Mouse (Mus musculus) hindbrain, embryonic 10.5 days (tissue): ENCODE measurements around the gene Krt42. TPM values are rescaled to one million over a fixed set of nuclear protein-coding genes. Genes with fewer than 3 reads are reported as not detected.

Experiments
- DNase-seq: peaks from one replicate; pipeline ENCODE4 v3.0.0-alpha.2; 2017; ENCODE audit warnings: low spot score
- H3K27ac ChIP-seq: fragments of 300-500 bp; sonication (generic); 2 replicates; pipeline ENCODE4 v1.5.1; 2016; ENCODE audit warnings: mild to moderate bottlenecking, moderate library complexity
- H3K27me3 ChIP-seq: fragments of 300-500 bp; sonication (generic); 2 replicates; pipeline ENCODE4 v1.6.1; 2016; ENCODE audit warnings: mild to moderate bottlenecking; ENCODE audit not compliant: poor library complexity, insufficient read depth, severe bottlenecking
- H3K36me3 ChIP-seq: fragments of 300-500 bp; sonication (generic); 2 replicates; pipeline ENCODE4 v1.6.1; 2016; ENCODE audit warnings: mild to moderate bottlenecking, moderate library complexity
- H3K4me1 ChIP-seq: fragments of 300-500 bp; sonication (generic); replicated peaks from 2 replicates; pipeline ENCODE4 v1.6.1; 2016; ENCODE audit warnings: mild to moderate bottlenecking
- H3K4me3 ChIP-seq: fragments of 300-500 bp; sonication (generic); 2 replicates; pipeline ENCODE4 v1.5.1; 2016; ENCODE audit warnings: mild to moderate bottlenecking, moderate library complexity
- H3K9me3 ChIP-seq: fragments of 300-500 bp; sonication (generic); 2 replicates; pipeline ENCODE4 v1.6.1; 2016; ENCODE audit warnings: mild to moderate bottlenecking, moderate library complexity
- WGBS: fragments of 180-500 bp; shearing (Covaris S2); methylation state at CpG from one replicate; pipeline ENCODE4 v1.1.7; 2016; 5-methylcytosine and 5-hydroxymethylcytosine counted together
- polyA plus RNA-seq: library from polyadenylated mRNA; unstranded; fragments of >200 nt; fragmentation: Nextera tagmentation; extraction: Ambion mirVana; gene quantifications from 2 replicates; pipeline ENCODE4 v1.2.1, GENCODE M21; 2016

The Krt42 gene
- polyA plus RNA-seq, 1 experiment from 2014 or later = not detected

- H3K36me3 ChIP-seq = no peaks in the 10 kb centered on the region
- peak; percentile 29 for DNase-seq
- no peak overlapping the region for H3K27ac ChIP-seq
- H3K9me3 ChIP-seq = no peaks in the 10 kb centered on the region
- H3K4me1 ChIP-seq = peaks cover 17% of the 10 kb centered on the region
- 43% methylated on average over 5 of the region's 5 CpGs for WGBS
- H3K27me3 ChIP-seq = no peaks in the 10 kb centered on the region
- peak overlapping the region; percentile 14 for H3K4me3 ChIP-seq
Measured at GRCm38 (mm10) chr11:100297801-100298200, 28.1 kb upstream of the Krt42 start.

- peak; percentile 91 for DNase-seq
- Histone ChIP-seq H3K36me3 (no peaks in the 10 kb centered on the region), H3K4me3 (no peak overlapping the region), H3K4me1 (peaks cover 28% of the 10 kb centered on the region), H3K27me3 (no peaks in the 10 kb centered on the region), H3K9me3 (no peaks in the 10 kb centered on the region), H3K27ac (no peak overlapping the region)
- WGBS = 6% methylated on average over 10 of the region's 10 CpGs
Measured at GRCm38 (mm10) chr11:100295308-100295707, 25.6 kb upstream of the Krt42 start.

- H3K36me3 ChIP-seq = no peaks in the 10 kb centered on the region
- H3K9me3 ChIP-seq = no peaks in the 10 kb centered on the region
- H3K4me3 ChIP-seq = no peak overlapping the region
- WGBS = 55% methylated on average over 6 of the region's 6 CpGs
- no peak for DNase-seq
- H3K27me3 ChIP-seq = no peaks in the 10 kb centered on the region
- H3K27ac ChIP-seq = no peak overlapping the region
- peaks cover 30% of the 10 kb centered on the region for H3K4me1 ChIP-seq
Measured at GRCm38 (mm10) chr11:100292884-100293283, 23.2 kb upstream of the Krt42 start.

GRCm38 (mm10) chr11:100290235-100290634 lies 20.6 kb upstream of the Krt42 start:
- WGBS = 38% methylated on average over 5 of the region's 5 CpGs
- Histone ChIP-seq H3K27ac (peak overlapping the region; percentile 40; the same call in 1 of the 2 replicates), H3K4me1 (peaks cover 37% of the 10 kb centered on the region)

GRCm38 (mm10) chr11:100288942-100289341 lies 19.3 kb upstream of the Krt42 start:
- peaks cover 34% of the 10 kb centered on the region for H3K4me1 ChIP-seq
- H3K9me3 ChIP-seq = no peaks in the 10 kb centered on the region
- H3K27ac ChIP-seq = no peak overlapping the region
- no peaks in the 10 kb centered on the region for H3K36me3 ChIP-seq
- no peak overlapping the region for H3K4me3 ChIP-seq
- DNase-seq = no peak
- WGBS = 90% methylated on average over 6 of the region's 6 CpGs
- H3K27me3 ChIP-seq = no peaks in the 10 kb centered on the region

More at GRCm38 (mm10) chr11:100290235-100290634, 20.6 kb upstream of the Krt42 start:
- no peak overlapping the region for H3K4me3 ChIP-seq
- DNase-seq = no peak
- H3K9me3 ChIP-seq = no peaks in the 10 kb centered on the region
- H3K36me3 ChIP-seq = no peaks in the 10 kb centered on the region
- no peaks in the 10 kb centered on the region for H3K27me3 ChIP-seq

- DNase-seq = no peak
- H3K27ac ChIP-seq = peak overlapping the region; percentile 72
- no peaks in the 10 kb centered on the region for H3K9me3 ChIP-seq
- WGBS = 35% methylated on average over 10 of the region's 10 CpGs
- H3K4me1 ChIP-seq = peaks cover 33% of the 10 kb centered on the region
- no peak overlapping the region for H3K4me3 ChIP-seq
- no peaks in the 10 kb centered on the region for H3K36me3 ChIP-seq
- H3K27me3 ChIP-seq = no peaks in the 10 kb centered on the region
Measured at GRCm38 (mm10) chr11:100287024-100287423, 17.4 kb upstream of the Krt42 start.

- H3K4me3 ChIP-seq = no peak overlapping the region
- no peak for DNase-seq
Measured at GRCm38 (mm10) chr11:100284988-100285387, 15.3 kb upstream of the Krt42 start.

GRCm38 (mm10) chr11:100282549-100282948 lies 12.9 kb upstream of the Krt42 start:
- DNase-seq = peak; percentile 87
- 22% methylated on average over 10 of the region's 10 CpGs for WGBS
- Histone ChIP-seq H3K27me3 (no peaks in the 10 kb centered on the region), H3K36me3 (no peaks in the 10 kb centered on the region), H3K9me3 (no peaks in the 10 kb centered on the region), H3K27ac (peak overlapping the region; percentile 75), H3K4me3 (no peak overlapping the region), H3K4me1 (peaks cover 18% of the 10 kb centered on the region)

More at GRCm38 (mm10) chr11:100284988-100285387, 15.3 kb upstream of the Krt42 start:
- H3K27me3 ChIP-seq = no peaks in the 10 kb centered on the region
- no peak overlapping the region for H3K27ac ChIP-seq
- no peaks in the 10 kb centered on the region for H3K9me3 ChIP-seq
- no peaks in the 10 kb centered on the region for H3K36me3 ChIP-seq
- peaks cover 21% of the 10 kb centered on the region for H3K4me1 ChIP-seq
- WGBS = 85% methylated on average over 4 of the region's 4 CpGs

- H3K27ac ChIP-seq = peak overlapping the region; percentile 75
- no peaks in the 10 kb centered on the region for H3K27me3 ChIP-seq
- no peak overlapping the region for H3K4me3 ChIP-seq
- DNase-seq = peak; percentile 90
- no peaks in the 10 kb centered on the region for H3K9me3 ChIP-seq
- H3K4me1 ChIP-seq = peaks cover 11% of the 10 kb centered on the region
- WGBS = 21% methylated on average over 11 of the region's 11 CpGs
- H3K36me3 ChIP-seq = no peaks in the 10 kb centered on the region
Measured at GRCm38 (mm10) chr11:100281596-100282544, 12.2 kb upstream of the Krt42 start.

- Histone ChIP-seq H3K4me1 (peaks cover 6% of the 10 kb centered on the region; the same call in 1 of the 2 replicates), H3K27ac (no peak overlapping the region), H3K9me3 (no peaks in the 10 kb centered on the region), H3K36me3 (no peaks in the 10 kb centered on the region), H3K27me3 (no peaks in the 10 kb centered on the region), H3K4me3 (no peak overlapping the region)
- no peak for DNase-seq
- 74% methylated on average over 5 of the region's 5 CpGs for WGBS
Measured at GRCm38 (mm10) chr11:100278759-100279158, 9.1 kb upstream of the Krt42 start.

GRCm38 (mm10) chr11:100277726-100278480 lies 8.2 kb upstream of the Krt42 start:
- Histone ChIP-seq H3K9me3 (no peaks in the 10 kb centered on the region), H3K4me1 (peaks cover 6% of the 10 kb centered on the region; the same call in 1 of the 2 replicates), H3K27ac (no peak overlapping the region), H3K36me3 (no peaks in the 10 kb centered on the region), H3K27me3 (no peaks in the 10 kb centered on the region), H3K4me3 (no peak overlapping the region)
- WGBS = 77% methylated on average over 15 of the region's 15 CpGs
- DNase-seq = no peak

GRCm38 (mm10) chr11:100275466-100275865 lies 5.8 kb upstream of the Krt42 start:
- Histone ChIP-seq H3K36me3 (no peaks in the 10 kb centered on the region), H3K9me3 (no peaks in the 10 kb centered on the region), H3K4me1 (no peaks in the 10 kb centered on the region), H3K27me3 (no peaks in the 10 kb centered on the region), H3K4me3 (no peak overlapping the region), H3K27ac (no peak overlapping the region)
- DNase-seq = no peak
- WGBS = 48% methylated on average over 5 of the region's 5 CpGs

GRCm38 (mm10) chr11:100274719-100275118 lies 5.0 kb upstream of the Krt42 start:
- Histone ChIP-seq H3K4me3 (no peak overlapping the region), H3K36me3 (no peaks in the 10 kb centered on the region), H3K27me3 (no peaks in the 10 kb centered on the region), H3K4me1 (no peaks in the 10 kb centered on the region), H3K27ac (no peak overlapping the region), H3K9me3 (no peaks in the 10 kb centered on the region)
- no peak for DNase-seq
- 79% methylated on average over 7 of the region's 7 CpGs for WGBS
